Mouse (Mus musculus): ENCODE results near the gene Stx18. TPM values are rescaled to one million over a fixed set of nuclear protein-coding genes. Genes with fewer than 3 reads are reported as not detected.

Stx18 gene
- polyA plus RNA-seq, 2 experiments from 2014 or later: 24.1 to 27.0 TPM

DNA sequence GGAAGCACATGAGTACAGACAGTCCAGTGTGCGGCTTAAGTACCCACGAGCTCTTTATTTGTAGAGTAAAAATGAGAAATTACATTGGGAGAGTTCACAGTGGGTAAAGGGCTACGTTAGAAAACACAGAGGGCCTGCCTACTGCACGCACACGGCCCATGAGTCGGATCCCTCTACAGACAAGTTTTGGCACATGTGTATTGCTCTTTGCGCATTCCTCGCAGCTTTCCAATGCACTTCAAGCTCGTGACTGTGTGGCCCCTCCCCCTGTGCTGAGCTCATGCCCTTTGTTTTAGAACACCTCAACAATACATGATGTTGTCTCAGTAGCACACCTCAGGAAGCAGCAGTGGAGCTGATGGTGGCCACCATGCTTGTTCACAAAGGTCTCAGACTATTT lies 98.6 kb downstream of the Stx18 start:
- no peak for ATAC-seq

DNA sequence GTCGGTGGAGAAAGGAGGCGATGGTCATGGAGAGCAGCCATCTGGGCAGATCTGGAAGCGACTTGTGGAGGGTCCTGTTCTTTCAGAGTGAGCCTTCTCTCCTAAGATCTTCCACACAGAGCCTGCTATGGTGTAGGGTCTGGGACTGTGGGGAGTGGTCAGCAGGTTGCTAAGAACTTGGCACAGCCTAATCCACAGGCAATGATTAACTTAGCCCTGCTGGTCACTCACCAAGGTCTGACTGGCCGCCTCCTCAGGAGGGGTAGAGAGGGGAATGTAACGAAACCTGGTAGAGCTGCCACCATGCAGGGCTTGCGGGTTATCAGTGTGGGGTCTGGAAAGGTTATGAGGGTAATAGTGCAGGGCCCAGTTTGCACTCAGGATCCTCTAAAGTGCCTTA lies 102.4 kb downstream of the Stx18 start:
- no peak for ATAC-seq

DNA sequence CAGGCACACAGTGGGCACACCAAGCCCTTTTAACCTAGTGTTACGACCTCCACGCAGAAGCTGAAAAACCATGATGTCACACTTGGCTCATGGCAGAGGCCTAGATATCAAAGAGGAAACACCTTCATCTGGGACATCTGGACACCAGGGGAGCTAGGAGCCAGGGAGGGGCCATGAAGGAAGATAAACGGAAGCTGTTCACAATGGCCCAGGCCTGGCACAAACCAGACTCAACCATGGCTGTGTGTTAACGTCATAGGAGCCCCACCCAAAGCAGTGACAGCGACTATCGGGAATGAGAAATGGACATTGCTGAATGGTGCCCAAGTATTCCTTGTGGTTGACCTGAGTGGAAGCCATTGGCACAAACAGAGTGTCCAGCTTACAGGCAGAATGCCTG lies 108.0 kb downstream of the Stx18 start:
- ATAC-seq: no peak

DNA sequence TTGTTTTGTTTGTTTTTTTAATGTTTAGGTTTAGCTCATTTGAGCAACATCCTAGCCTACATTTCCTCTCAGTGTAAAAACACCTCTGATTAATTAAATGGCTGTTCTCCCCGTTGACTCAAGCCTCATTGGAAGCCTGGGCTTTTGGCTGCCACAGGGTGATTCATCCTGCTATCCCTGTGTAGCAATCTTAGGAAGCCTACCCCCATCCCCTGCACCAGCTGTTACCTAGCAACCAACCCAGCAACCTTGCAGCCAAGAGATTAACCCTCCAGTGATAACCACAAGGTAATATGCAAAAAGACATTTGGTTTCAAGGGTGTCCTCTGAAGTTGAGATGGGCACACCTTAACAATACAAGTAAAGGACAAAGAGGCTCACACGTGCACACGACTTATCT lies 112.7 kb downstream of the Stx18 start:
- ATAC-seq: no peak

DNA sequence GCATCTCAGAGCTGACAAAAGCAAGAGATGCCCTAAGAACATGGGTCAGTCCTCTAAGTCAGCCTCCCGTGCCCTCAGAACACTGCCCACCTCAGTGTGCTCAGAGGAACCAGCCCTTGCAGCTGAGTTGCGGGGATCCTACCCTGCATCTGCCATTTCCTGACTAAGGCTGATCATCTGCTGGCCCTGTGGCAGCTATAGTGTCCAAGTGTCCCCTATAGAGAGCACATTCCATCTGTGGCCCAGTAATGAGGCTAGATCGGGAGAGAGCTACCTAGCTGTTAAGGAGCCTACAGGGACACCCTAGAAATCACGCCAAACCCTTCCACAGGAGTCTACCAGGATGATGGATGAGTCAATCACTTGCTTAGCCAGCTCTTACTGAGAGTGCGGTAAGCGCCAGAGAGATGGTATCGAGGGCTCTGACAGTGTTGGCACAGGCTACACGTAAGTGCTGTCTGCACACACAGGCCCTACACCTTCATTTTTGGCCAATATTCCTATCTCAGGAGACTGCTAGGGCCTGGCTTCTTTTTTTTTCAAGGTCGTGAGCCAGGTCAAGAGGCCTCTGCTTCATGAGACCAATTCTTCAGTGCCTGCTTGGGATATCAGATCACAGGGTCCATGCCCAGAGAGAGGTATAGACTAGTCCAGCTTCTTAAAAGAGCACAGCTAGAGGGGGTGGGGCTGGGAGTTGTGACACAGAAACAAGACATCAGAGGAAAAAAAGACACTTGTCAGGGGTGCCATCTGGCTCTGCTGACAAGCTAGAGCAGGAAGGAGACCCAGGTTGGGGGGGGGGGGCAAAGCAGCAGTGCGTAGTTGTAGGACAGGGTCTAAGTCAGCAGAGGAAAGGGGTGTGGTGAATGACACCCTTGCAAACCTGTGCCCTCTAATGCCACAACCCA lies 113.9 kb downstream of the Stx18 start:
- ATAC-seq: no peak

DNA sequence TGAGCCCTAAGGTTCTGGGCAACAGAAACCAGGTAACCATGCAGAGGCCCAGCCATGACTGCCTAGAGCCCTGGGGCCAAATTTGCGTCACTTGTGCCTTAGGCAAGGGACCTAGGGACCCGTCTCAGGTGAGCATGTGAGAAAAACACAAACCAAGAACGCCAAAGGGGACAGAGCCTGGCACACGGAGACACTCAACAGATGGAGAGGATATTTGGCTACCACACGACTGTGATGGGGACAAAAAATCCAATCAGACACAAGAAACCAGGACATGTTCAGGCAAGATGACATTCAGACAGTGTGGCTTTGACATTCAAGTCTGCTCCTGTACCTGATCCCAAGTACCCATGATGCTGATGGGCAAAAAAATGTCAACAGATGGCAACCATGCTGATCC lies 115.1 kb downstream of the Stx18 start:
- ATAC-seq: no peak

DNA sequence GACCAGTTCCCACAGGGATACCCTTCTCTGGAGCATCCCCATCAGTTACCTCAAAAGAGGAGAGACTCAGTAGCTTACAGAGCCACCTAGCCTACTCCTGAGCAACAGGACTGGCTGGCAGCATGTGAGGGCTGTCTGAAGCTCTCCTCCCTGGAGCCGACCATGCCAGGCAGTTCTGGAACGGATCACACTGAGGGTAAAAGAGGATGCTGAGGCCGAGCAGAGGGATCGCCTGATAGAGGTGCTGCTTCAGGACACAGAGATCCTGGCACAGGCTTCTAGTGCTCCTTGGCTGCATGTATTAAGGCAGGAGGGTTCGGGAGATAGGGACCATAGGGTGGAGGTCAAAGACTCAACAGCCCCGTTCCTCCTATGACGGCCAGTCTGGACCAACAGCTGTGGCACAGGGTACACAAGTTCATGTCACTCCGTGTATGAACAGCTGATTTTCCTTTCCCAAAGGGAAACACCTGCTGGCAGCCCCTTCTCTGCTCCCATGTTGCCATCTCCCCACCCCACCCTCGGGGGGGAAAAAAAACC lies 119.0 kb downstream of the Stx18 start:
- ATAC-seq: no peak

DNA sequence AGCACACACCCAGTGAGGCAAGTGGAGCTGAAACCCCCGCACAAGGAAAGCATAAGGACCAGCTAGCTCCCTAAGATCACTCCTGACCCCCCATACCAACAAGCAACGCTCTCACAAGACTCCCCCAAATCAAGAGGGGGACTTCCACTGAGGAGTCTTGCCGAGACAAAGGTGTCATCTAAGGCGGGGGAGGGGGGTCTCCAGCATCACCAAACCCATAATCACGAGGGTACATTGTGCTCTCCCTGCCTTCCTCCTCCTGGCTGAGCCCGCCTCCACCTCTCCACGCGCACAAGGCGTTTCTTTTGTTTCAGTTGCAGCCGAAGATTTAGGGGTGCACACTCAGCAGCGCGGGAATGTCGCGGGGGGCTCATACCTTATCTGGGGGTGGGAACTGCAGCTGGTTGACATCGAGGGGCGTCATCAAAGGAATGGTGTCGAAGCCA lies 120.0 kb downstream of the Stx18 start:
- no peak for ATAC-seq

DNA sequence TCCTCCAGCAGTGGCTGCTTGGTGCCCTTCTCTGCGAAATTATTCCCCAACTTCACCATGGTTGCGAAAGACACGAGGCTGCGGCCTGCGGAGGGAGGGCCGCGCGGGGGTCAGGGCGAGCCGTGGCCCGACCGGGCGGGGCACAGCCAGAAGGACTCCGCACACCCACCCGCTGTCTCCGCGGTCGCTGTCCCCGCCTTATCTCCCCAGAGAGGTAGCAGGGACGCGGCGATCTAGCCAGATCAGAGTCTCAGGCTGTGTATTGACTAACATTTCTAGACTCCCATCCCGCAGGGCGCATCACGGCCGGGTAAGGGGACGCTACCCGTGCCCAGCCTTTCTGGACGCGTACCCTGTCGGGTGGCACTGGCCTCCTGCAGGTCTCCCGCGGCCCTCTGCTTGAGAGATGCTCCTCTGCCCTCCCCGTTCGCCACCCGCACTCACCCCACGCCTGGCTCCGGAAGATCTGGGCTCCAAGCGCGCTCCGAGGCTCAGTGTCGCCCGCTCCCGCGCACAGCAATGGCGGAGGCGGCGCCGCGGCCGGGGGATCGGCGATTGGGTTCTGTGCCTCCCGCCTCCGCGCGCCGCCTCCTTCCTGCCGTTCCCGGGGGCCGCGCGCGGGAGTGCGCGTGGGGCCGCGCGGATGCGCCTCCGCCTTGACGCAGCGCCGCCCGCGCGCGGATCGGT lies 120.5 kb downstream of the Stx18 start:
- no peak for ATAC-seq

DNA sequence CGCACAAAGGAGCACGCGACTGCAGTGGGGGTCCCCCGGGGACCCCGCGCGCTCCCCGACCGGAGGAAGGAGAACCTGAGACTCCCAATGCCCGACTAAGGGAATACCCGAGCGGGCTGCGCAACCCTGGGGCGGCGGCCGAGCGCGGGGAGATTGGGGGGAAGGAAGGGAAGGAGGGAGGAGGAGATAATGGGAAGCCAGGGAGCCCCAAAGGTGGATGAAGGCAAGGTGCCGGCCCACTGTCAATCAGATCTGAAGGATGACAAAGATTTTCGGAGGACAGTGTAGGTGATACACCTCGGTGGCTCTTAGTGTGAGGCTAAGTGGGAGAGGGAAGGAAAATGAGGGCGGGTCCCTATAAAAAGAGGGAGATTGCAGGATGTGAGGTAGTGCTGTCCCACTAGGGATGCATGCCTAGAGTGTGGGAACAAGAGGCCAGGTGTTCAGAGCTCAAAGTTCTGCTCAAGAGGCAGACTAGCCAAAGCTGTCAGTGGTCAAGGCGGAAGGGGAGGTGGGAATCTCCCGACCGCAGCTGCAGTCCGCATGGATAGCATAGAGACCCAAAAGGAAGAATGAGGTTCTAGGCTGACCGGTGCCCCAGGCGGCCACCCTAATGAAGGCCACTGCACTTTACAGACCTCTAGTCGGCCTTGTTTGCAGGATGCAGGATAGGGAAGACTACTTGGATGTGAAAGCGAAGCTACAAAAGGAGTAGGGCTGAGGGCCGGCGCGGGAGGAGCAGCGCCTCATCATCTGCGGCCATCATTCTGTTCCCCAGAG lies 121.3 kb downstream of the Stx18 start, which contains the start of gene Nsg1:
Gene Nsg1 (minus strand): TSS at position 274 of the 780 bp plus-strand sequence.
- no peak for ATAC-seq

DNA sequence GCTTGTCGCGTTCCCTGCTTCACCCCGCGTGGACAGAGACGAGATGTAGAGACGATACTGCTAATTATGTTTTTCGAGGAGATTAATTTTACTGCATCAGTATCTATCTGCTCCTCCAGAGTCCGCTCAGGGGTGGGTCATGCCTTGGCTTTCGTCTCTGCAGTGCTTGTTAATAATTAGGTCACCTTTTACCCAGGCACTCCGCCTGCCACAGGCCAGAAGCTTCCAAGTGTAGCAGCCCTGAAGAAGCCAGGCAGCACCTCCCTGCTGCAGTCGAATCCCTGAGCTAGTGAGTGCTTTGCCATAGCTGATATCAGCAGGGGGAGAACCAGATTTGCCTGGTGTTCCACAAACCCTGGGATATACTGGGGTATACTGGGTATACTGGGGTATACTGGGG lies 130.0 kb downstream of the Stx18 start:
- ATAC-seq: no peak

DNA sequence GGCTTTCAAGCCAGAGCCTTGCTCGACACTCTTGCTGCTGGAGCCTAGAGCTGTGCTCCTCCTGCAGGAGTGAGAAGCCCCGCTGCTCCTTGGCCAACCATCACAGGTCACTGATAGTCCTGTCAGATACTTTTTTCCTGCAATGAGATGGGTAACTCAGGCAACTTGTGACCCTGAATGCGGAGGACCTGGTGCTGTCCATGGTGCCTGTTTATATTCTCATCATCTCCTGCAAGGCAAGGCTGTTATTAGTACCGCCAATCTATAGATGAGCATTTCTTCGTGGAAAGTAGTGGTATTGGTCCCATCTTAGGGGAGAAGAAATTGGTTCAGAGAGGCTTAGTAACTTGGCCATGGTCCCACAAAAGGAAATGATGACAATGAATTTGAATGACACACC lies 135.2 kb downstream of the Stx18 start:
- ATAC-seq: no peak

DNA sequence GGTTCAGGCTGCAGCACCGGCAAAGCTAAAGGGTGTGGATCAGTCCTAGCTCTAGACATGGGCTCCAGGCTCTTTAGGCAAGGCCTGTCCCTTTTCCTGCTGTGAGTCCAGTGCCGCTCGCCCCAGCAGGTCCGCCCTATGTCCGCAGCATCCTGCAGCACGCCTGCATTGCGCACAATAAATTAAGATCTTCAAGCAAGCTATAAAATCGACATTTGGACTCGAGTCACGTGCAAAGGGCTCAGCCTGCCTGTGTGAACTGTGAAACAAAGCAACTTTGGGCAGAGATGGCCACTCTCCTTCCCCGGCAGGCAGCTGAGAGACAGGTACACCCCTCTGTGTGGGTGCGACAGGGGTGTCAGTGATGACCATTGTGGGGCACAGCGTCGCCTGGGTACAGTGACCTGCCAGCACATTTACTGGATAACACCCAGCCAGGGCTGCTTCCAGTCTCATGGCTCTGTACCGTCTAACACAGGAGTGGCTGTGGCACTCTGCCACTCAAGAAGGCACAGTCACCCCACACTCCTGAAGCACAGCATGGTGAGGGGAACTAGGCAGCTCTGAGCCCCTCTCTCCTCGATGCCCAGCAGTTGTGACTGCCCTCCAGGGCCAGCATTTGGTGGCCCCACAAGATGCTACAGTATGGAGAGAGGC lies 135.8 kb downstream of the Stx18 start:
- ATAC-seq: no peak

DNA sequence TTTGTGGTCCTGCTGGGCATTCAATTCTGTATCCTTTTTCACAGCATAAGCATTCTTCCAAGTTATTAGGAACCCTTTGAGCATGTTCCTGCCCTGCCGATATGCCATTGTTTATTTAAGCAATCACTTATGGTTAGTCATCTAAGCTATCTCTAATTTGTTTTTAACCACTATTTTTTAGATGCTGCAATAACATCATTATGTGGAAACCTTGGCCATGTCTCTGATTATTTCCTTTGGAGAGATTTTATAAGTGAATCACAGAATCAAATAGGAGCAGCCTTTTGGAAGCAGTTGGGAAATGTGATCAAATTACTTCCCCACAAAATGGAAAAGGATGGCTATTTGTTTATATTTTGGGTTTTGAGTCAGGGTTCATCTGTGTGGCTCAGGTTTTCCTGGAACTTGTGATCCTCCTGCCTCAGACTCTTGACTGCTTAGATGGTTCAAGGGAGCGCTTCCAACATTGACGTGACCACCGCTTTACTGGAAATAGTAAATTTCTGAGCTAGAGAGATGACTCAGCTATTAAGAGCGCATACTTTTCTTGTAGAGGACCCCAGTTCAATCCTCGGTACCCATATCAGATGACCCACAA lies 146.2 kb downstream of the Stx18 start:
- ATAC-seq: no peak

DNA sequence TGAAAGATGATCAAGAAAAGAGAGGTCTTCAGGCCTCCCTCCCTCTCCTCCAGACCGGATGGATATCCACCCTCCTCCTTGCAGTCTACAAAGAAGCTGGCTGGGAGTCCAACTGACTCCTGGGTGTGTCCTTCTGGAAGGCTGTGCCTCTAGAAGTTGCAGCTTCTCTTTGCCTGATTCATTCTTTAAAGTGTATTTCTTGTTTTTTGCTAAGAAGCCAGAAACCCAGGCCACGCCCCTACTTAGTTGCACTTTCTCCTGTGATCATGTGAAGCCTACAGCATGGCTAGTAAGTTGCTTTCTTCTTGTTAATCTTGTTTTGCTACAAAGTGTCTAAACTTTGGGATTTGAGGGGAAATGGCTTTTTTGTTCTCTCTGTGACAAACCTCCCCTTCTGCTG lies 148.5 kb downstream of the Stx18 start:
- ATAC-seq: no peak

Other genes starting within 250 kb of the Stx18 start
- gene Msx1, start 214.2 kb upstream of the Stx18 start, polyA plus RNA-seq (2017; shearing (Covaris generic)): under 1 TPM in 1 of 2 experiments, not detected in 1; 0.22 TPM
- gene Nsg1, start 121.2 kb downstream of the Stx18 start, polyA plus RNA-seq (2017; shearing (Covaris generic)): under 1 TPM; 0.40 to 0.67 TPM
- gene Zbtb49, start 181.7 kb downstream of the Stx18 start, polyA plus RNA-seq (2017; shearing (Covaris generic)): 10 to 100 TPM; 10.1 to 12.3 TPM
- gene Lyar, start 181.7 kb downstream of the Stx18 start, polyA plus RNA-seq (2017; shearing (Covaris generic)): 10 to 100 TPM; 41.1 to 43.5 TPM
- 100 to 1,000 TPM; 104 to 111 TPM for gene Tmem128, start 221.4 kb downstream of the Stx18 start, polyA plus RNA-seq (2017; shearing (Covaris generic))
- gene Otop1, start 237.2 kb downstream of the Stx18 start, polyA plus RNA-seq (2017; shearing (Covaris generic)): not detected

All from activated CD4-positive, CD25-positive, alpha-beta regulatory T cell, adult 4 months (primary cell).